Mouse (Mus musculus) ES-Bruce4 (cell line): ENCODE measurements at regions not wholly inside any gene's neighbourhood (a gene's known extent, or its start where the extent isn't known, plus 50 kb on each side); places are given as distances from the start of the nearest gene placed in this dataset.

ENCODE experiments used
- H3K27ac ChIP-seq: 2 replicates; pipeline ENCODE4 v1.5.1; 2012; ENCODE audit warnings: low read length, inconsistent platforms; ENCODE audit not compliant: insufficient read depth
- H3K27me3 ChIP-seq: 2 replicates; pipeline ENCODE4 v1.6.1; 2012; ENCODE audit warnings: mild to moderate bottlenecking, low read length, inconsistent platforms; ENCODE audit not compliant: control insufficient read depth, poor library complexity, insufficient read depth, severe bottlenecking
- H3K36me3 ChIP-seq: 2 replicates; pipeline ENCODE4 v1.6.1; 2012; ENCODE audit warnings: inconsistent platforms, mild to moderate bottlenecking, low read length, moderate library complexity; ENCODE audit not compliant: control insufficient read depth, poor library complexity, insufficient read depth, severe bottlenecking
- H3K4me1 ChIP-seq: one replicate; pipeline ENCODE4 v1.8.1; 2011; ENCODE audit warnings: low read length; ENCODE audit not compliant: control insufficient read depth, insufficient read depth
- H3K4me3 ChIP-seq: 2 replicates; pipeline ENCODE4 v1.5.1; 2011; ENCODE audit warnings: low read depth, mild to moderate bottlenecking, low read length
- H3K9ac ChIP-seq: 2 replicates; pipeline ENCODE4 v1.6.1; 2012; ENCODE audit warnings: low read depth, mild to moderate bottlenecking, inconsistent platforms; ENCODE audit not compliant: poor library complexity, severe bottlenecking
- H3K9me3 ChIP-seq: replicated peaks from 2 replicates; pipeline ENCODE4 v1.6.1; 2012; ENCODE audit warnings: mild to moderate bottlenecking, low read length, inconsistent platforms; ENCODE audit not compliant: control insufficient read depth, poor library complexity, insufficient read depth, severe bottlenecking
- CTCF ChIP-seq: IDR thresholded peaks from one replicate; pipeline ENCODE4 v1.8.1; 2011; ENCODE audit warnings: low read depth, low read length
- EP300 ChIP-seq: IDR thresholded peaks from 2 replicates; pipeline ENCODE4 v1.6.1; 2011; ENCODE audit warnings: low read depth, low read length; ENCODE audit not compliant: insufficient read depth
- POLR2A ChIP-seq: IDR thresholded peaks from one replicate; pipeline ENCODE4 v1.8.1; 2011; ENCODE audit warnings: low read length; ENCODE audit not compliant: insufficient read depth

GRCm38 (mm10) chr7:111150540-111150939, 67.7 kb upstream of the Eif4g2 start:
- Histone ChIP-seq H3K4me1 (no peaks in the 10 kb centered on the region), H3K9ac (no peak overlapping the region)
- TF ChIP-seq EP300, result no peak
- no peak for TF ChIP-seq CTCF
- TF ChIP-seq POLR2A, result no peak

GRCm38 (mm10) chr7:111150115-111150514, 67.3 kb upstream of the Eif4g2 start:
- TF ChIP-seq CTCF, result no peak
- no peak for TF ChIP-seq POLR2A
- no peak for TF ChIP-seq EP300
- Histone ChIP-seq H3K4me1 (no peaks in the 10 kb centered on the region), H3K27me3 (no peaks in the 10 kb centered on the region), H3K4me3 (no peak overlapping the region), H3K9me3 (no peaks in the 10 kb centered on the region), H3K9ac (no peak overlapping the region), H3K36me3 (no peaks in the 10 kb centered on the region), H3K27ac (no peak overlapping the region)

More at GRCm38 (mm10) chr7:111150540-111150939, 67.7 kb upstream of the Eif4g2 start:
- Histone ChIP-seq H3K27me3 (no peaks in the 10 kb centered on the region), H3K4me3 (no peak overlapping the region), H3K27ac (no peak overlapping the region), H3K36me3 (no peaks in the 10 kb centered on the region), H3K9me3 (no peaks in the 10 kb centered on the region)

GRCm38 (mm10) chr7:111147593-111147992, 64.8 kb upstream of the Eif4g2 start:
- no peaks in the 10 kb centered on the region for H3K4me1 ChIP-seq
- H3K27me3 ChIP-seq, result no peaks in the 10 kb centered on the region
- no peak for TF ChIP-seq POLR2A
- H3K27ac ChIP-seq, result no peak overlapping the region
- no peaks in the 10 kb centered on the region for H3K9me3 ChIP-seq
- H3K9ac ChIP-seq, result no peak overlapping the region
- no peaks in the 10 kb centered on the region for H3K36me3 ChIP-seq
- no peak overlapping the region for H3K4me3 ChIP-seq

- no peaks in the 10 kb centered on the region for H3K9me3 ChIP-seq
- H3K27ac ChIP-seq, result no peak overlapping the region
- no peaks in the 10 kb centered on the region for H3K36me3 ChIP-seq
- no peaks in the 10 kb centered on the region for H3K27me3 ChIP-seq
- H3K9ac ChIP-seq, result no peak overlapping the region
- H3K4me1 ChIP-seq, result no peaks in the 10 kb centered on the region
- TF ChIP-seq EP300, result no peak
- no peak overlapping the region for H3K4me3 ChIP-seq
Measured at GRCm38 (mm10) chr7:111146670-111147069, 63.8 kb upstream of the Eif4g2 start.

- Histone ChIP-seq H3K27me3 (no peaks in the 10 kb centered on the region), H3K36me3 (no peaks in the 10 kb centered on the region), H3K4me3 (no peak overlapping the region), H3K27ac (no peak overlapping the region), H3K9me3 (no peaks in the 10 kb centered on the region), H3K9ac (no peak overlapping the region), H3K4me1 (no peaks in the 10 kb centered on the region)
- no peak for TF ChIP-seq POLR2A
- TF ChIP-seq CTCF, result no peak
- TF ChIP-seq EP300, result no peak
Measured at GRCm38 (mm10) chr7:111144216-111144615, 61.4 kb upstream of the Eif4g2 start.

GRCm38 (mm10) chr7:111141285-111141965, 58.6 kb upstream of the Eif4g2 start:
- H3K36me3 ChIP-seq, result no peaks in the 10 kb centered on the region
- no peaks in the 10 kb centered on the region for H3K9me3 ChIP-seq
- H3K27me3 ChIP-seq, result no peaks in the 10 kb centered on the region
- no peak overlapping the region for H3K9ac ChIP-seq
- TF ChIP-seq POLR2A (no peak), EP300 (no peak), CTCF (no peak)
- no peaks in the 10 kb centered on the region for H3K4me1 ChIP-seq
- H3K27ac ChIP-seq, result no peak overlapping the region
- H3K4me3 ChIP-seq, result no peak overlapping the region
